Mouse (Mus musculus): Measurements from ENCODE around the gene Cux1. TPM values are rescaled to one million over a fixed set of nuclear protein-coding genes. Genes with fewer than 3 reads are reported as not detected.

Cux1 gene
- total RNA-seq, 2 experiments from 2014 or later, result 34.5 to 36.4 TPM

DNA sequence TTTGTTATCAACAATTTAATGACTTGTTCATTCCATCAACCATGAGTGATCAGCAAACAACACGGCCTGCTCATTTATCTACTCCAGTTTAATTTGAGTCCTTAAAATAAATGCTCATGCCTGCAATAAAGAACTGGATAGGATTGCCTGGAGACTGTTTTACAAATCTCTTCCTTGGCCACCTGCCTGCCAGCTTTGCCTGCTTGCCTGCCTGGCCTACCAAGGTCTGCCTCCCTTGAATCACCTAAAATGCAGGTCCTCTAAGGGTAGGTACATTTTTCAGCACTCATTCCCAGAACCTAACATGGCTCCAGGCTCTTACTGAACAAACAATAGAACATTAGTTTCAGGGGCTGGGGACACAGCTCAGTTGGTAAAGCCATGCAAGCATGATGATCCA is 39.4 kb downstream of the Cux1 start:
- DNase-seq (ENCODE audit: low spot score in 2 of 2), result no peak
- Histone ChIP-seq H3K4me3 (no peak overlapping the region), H3K27ac (no peak overlapping the region)
- no peak for TF ChIP-seq CTCF (conservative IDR thresholded peaks at IDR 0.05)

DNA sequence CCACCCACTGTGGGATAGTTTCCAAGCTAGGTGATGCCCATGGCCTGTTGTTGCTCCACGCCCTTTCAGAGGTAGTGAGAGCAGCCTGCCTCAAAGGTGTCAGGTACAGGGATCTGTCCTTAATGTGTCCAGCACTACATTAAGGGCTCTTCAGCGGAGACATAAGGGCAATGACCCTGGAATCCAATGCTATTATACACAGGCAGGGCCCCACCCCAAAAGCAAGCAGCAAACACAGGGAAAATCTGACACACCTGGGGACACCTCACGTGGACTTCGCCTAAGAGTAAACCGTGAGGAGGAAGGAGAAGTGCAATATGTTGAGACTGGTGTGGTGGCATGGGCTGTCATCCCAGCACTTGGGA is 40.8 kb downstream of the Cux1 start:
- DNase-seq (ENCODE audit: low spot score in 2 of 2), result no peak
- H3K4me3 ChIP-seq, result no peak overlapping the region
- TF ChIP-seq CTCF (conservative IDR thresholded peaks at IDR 0.05), result no peak
- H3K27ac ChIP-seq, result no peak overlapping the region

DNA sequence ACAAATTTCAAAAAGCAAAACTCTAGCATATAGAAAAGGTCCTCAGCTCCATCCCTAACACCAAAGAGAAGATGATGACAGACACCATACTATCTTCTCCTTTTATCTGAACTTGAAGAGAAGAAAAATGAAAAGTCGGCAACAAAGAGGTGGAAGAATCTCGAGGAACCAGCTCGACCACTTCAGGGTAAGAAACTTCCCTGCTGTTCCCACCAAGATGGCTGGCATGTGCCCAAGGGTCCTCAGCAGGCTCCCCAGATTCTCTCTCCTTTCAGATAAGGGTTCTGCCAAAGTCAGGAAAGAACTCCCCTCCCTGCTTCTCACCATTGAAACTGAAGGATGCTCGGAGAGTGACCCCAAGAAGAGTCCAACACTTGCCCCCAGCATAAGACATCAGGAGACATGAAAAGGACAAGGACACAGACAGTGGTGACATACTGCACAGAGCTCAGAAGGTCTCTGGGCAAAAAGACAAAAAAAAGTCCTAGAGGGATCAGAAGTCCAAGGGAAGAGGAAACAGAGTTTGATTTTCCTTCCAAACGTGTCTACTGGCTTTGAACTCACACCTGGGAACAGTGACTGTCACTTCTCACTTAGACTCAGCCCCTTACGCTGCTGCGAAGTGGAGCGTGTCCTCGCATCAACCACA is 41.3 kb downstream of the Cux1 start:
- Histone ChIP-seq H3K4me3 (no peak overlapping the region), H3K27ac (no peak overlapping the region)
- no peak for DNase-seq (ENCODE audit: low spot score in 2 of 2)
- no peak for TF ChIP-seq CTCF (conservative IDR thresholded peaks at IDR 0.05)

DNA sequence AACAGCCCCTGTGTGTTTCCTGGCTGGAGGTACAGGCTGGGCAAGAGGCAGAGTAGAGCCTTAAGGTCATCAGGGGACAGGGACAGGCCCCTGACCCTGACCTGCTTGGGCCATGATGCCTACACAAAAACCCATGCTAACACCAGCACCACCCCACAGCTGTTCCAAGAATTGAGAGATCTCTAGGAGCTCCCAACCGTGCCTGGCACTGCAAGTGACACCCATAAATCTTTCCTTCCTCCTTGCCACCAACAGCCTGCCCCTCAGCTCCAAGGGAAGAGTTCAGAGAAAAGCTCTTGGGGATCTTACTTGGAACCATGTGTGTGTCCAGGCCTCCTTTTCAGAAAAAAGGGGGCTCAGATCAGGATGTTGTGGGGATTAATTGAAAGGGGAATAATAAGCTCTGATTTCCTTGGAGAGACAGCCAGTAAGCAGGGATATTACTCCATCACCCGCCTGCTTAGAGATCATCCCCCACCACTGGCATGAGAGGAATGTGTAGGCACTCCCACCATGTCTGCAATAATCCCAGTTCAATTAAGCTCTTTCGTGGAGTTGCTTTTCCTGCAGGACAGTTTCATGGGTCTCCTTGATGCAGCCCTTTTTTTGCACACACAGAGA is 44.3 kb downstream of the Cux1 start:
- Histone ChIP-seq H3K4me3 (no peak overlapping the region), H3K27ac (no peak overlapping the region)
- no peak for TF ChIP-seq CTCF (conservative IDR thresholded peaks at IDR 0.05)
- DNase-seq (ENCODE audit: low spot score in 2 of 2), result no peak

DNA sequence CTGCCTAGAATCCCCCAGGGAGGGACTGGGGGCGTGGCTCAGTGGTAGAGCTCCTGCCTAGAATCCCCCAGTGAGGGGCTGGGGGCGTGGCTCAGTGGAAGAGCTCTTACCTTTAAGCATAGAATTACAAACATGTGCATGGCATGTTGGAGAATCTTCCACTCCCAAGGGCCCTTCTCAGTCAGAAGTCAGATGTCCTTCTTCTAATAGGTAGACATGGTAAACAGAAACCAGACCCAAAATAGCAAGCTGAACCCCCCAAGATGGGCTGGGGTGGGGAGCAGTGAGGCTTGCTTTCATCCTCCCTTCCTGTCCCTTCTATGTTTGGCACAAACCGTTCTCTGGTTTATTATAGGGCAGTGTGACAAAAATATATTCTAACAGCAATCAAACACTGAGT is 45.6 kb downstream of the Cux1 start:
- no peak for DNase-seq (ENCODE audit: low spot score in 2 of 2)
- TF ChIP-seq CTCF (conservative IDR thresholded peaks at IDR 0.05), result no peak
- H3K4me3 ChIP-seq, result no peak overlapping the region
- no peak overlapping the region for H3K27ac ChIP-seq

DNA sequence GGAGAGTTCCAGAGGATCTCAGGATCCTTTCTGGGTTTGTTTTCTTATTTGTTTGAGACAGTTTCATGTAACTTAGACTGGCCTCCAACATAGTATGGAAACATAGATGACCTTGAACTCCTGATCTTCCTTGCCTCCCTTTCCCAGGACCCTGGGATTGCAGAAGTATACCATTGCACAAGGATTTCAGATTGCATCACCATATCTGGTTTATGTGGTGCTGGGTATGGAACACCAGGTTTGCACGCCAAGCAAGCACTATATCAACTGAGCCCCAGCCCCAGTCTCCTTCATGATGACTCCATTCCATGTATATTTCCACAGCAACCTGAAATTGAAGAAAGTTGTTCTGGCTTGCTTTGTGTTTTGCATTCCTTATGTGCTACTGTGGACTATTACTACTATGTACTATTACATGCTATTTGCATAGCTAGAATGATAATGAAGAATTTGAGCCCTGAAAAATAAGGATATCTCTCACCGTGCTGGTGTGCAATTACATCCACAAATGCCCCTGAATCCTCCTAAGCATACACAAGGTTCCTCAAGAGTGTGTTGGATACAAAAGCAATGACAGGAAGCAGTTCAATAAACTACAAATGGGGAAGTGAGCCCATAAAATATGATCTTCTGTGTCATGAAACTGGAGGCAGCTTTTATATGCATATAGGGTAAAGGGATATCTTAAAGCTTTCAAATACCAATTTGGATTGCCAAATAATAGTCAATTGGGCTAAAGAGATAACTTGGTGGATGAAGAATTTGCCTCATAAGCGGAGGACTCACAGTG is 48.4 kb downstream of the Cux1 start:
- TF ChIP-seq CTCF (conservative IDR thresholded peaks at IDR 0.05), result no peak
- Histone ChIP-seq H3K27ac (no peak overlapping the region), H3K4me3 (no peak overlapping the region)
- no peak for DNase-seq (ENCODE audit: low spot score in 2 of 2)

DNA sequence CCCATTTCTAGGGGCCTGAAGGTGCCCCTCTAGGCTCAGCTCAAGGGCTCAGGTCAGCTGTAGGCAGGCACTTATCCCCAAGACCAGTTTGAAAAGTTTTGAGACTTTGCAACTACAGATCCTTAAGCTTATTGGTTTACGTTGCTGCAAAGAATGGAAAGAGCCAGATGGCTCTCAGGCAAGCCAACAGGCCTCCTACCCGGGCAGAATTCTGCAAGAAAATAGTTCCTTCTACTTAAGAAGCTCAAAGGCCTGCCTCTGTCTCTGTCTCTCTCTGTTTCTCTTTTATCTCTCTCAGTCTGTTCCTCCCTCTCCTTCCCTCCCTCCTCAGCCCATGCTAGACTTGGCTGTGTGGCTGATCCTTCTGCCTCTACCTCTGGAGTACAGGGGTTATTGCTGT is 49.8 kb downstream of the Cux1 start:
- DNase-seq (ENCODE audit: low spot score in 2 of 2), result peak in 1 of 2 experiments; percentile 12
- TF ChIP-seq CTCF (conservative IDR thresholded peaks at IDR 0.05), result no peak
- H3K27ac ChIP-seq, result no peak overlapping the region
- no peak overlapping the region for H3K4me3 ChIP-seq

DNA sequence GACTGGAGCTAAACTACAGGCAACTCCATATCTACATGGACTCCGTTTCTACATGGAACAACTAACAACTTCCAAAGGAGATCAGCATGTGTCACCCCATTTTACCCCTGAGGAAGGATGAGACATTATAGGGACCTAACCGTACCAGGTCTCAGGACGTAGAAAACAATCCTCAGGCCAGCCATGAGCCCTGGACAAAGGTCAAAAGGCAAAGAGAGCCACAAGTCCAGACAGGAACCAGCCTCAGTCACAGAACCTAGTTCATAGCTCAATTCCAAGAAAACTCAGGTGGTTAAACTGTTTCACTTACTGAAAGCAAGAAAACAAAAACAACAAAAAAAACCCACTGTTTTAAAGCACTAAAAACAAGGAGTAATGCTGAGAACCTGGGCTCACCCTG is 50.7 kb downstream of the Cux1 start:
- no peak overlapping the region for H3K4me3 ChIP-seq
- no peak overlapping the region for H3K27ac ChIP-seq
- TF ChIP-seq CTCF (conservative IDR thresholded peaks at IDR 0.05), result no peak
- DNase-seq (ENCODE audit: low spot score in 2 of 2), result no peak

DNA sequence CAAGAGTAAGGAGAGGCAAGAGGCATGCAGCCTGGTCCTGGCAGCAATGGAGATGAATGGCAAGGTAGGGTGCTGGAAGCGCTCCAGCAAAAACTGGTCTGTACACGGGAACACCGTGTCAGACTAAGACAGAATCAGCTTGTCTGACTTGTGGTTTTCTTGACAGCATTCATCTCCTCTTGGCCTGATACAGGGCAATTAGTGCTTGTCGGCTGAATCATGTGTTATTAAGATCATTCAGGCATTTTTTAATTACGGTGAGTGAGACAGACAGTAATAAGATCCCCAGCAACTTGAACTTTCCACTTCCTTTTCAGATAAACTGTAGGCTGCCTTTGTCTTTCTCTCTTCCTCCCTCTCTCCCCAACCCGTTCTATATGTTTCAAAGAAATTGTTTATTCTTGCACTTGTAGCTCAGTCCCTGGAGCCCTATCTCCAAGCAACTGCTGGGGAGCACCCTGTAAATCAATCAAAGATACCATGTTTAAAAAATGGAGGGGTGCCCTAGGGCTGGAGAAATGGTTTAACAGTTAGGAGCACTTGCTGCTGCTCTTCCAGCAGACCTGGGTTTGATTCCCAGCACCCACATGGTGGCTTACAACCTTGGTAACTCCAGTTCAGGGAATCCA is 53.1 kb downstream of the Cux1 start:
- no peak overlapping the region for H3K27ac ChIP-seq
- no peak for TF ChIP-seq CTCF (conservative IDR thresholded peaks at IDR 0.05)
- H3K4me3 ChIP-seq, result no peak overlapping the region
- DNase-seq (ENCODE audit: low spot score in 2 of 2), result no peak

DNA sequence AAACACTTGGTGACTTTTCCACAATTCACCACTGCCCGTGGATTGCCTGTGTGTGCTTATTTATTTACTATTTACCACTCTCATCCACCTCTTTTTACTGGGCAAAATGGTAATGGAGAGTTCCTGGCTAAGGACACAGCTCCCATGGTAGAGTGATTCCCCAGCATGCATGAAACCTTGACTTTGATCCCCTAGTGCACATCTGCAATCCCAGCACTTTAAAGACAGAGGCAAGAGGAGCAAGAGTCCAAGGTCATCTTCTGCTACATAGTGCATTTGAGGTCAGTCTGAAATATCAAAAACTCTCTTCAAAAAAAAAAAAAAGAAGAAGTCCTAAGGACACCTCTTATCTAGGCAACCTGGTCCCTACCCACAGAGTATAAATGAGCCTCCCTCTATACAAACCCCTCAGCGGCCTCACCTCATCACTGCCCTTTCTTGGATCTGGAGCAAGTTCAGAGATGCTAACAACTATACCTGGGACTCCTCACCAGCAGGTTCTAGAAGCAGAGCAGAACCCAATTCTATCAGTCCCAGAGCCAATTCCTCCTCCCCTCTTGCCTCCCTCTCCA is 55.1 kb downstream of the Cux1 start:
- no peak for DNase-seq (ENCODE audit: low spot score in 2 of 2)
- Histone ChIP-seq H3K4me3 (no peak overlapping the region), H3K27ac (no peak overlapping the region)
- no peak for TF ChIP-seq CTCF (conservative IDR thresholded peaks at IDR 0.05)

DNA sequence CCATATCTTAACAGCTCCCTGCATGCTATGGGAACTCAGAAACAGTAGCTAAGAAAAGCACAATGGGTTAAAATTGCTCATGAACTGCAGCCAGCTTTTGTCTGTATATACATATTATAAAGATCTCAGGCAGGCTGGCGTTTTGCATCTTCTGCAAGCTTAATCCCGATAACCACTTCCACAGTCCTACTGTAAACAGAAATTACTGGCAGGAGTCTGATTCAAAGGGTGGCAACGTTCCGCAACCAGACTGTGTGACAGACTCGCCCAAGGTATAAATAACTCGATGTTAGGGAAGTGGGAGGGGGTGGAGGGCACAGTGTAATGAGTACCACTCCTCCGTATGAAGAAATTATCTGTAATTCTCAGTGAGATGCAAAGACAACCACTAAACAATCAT is 55.9 kb downstream of the Cux1 start:
- H3K27ac ChIP-seq, result no peak overlapping the region
- H3K4me3 ChIP-seq, result no peak overlapping the region
- DNase-seq (ENCODE audit: low spot score in 2 of 2), result no peak
- TF ChIP-seq CTCF (conservative IDR thresholded peaks at IDR 0.05), result no peak

DNA sequence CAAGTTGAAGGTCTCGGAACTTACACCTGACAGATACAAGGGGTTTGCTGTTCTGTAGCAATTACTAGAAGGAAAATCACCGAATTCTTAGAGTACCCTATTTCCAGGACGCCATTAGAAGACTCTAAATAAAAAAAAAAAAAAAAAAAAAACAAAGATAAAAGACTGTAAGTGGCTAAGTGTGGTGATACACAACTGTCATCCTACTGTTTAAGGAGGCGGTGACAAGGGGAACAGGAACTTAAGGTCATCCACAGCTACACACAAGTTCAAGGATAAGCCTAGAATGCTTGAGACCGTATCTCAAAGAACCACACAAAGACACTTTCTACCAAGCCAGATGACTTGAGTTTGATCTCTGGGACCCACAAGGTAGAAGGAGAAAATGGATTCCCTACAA is 56.7 kb downstream of the Cux1 start:
- H3K4me3 ChIP-seq, result no peak overlapping the region
- no peak for TF ChIP-seq CTCF (conservative IDR thresholded peaks at IDR 0.05)
- no peak for DNase-seq (ENCODE audit: low spot score in 2 of 2)

DNA sequence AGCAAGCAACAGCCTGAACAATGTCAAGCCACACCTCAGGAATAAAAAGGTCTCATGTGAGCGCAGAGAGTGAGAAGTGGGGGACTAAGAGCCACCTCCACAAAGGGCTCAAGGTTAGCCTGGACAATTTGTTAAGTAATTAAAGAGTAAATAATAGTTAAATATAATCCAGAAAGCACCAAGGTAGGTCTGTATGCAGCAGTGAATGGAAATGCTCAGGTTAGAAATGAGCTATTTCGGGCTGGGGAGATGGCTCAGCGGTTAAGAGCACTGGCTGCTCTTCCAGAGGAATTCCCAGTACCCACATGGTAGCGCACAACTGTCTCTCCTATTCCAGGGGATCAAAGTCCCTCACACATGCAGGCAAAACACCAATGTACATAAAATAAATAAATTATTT is 59.7 kb downstream of the Cux1 start:
- TF ChIP-seq CTCF (conservative IDR thresholded peaks at IDR 0.05), result no peak
- H3K4me3 ChIP-seq, result no peak overlapping the region

More for the DNA sequence above, 56.7 kb downstream of the Cux1 start:
- H3K27ac ChIP-seq, result no peak overlapping the region

More for the DNA sequence above, 59.7 kb downstream of the Cux1 start:
- no peak overlapping the region for H3K27ac ChIP-seq
- no peak for DNase-seq (ENCODE audit: low spot score in 2 of 2)
